Mouse (Mus musculus): ENCODE measurements at regions not wholly inside any gene's neighbourhood (a gene's known extent, or its start where the extent isn't known, plus 50 kb on each side); places are given as distances from the start of the nearest gene placed in this dataset.

- TF ChIP-seq EP300 (IDR thresholded peaks at IDR 0.05; ENCODE audit: insufficient read depth, low read depth, low read length) (no peak), CTCF (IDR thresholded peaks at IDR 0.05) (no peak)
Measured at GRCm38 (mm10) chr7:130058267-130058666, 461.9 kb downstream of the Ate1 start.

Data from heart, adult 2 months (tissue).